Mouse (Mus musculus) embryo, embryonic 9.5 days (tissue): ENCODE results near the gene Reps1.

Source experiments
- DNase-seq: peaks from one replicate; pipeline ENCODE4 v3.0.0-alpha.2; 2017; ENCODE audit errors: extremely low spot score

Gene Reps1

DNA sequence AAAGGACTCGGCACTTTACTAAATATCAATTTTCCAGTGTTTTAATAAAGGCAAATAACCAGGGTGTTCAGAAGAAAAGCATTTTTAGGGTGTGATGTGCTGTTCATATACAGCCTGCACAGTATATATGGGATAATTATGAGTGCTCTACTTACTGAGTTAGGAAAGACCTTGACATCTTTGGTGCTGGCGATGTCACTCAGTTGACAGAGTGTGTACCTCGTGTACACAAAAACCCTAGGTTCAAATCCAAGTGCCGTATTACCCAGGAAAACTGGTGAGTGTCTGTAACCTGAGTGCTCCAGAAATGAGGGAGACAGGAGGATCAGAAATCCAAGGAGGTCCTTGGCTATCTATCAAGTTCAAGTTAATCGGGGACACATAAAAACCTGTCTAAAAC, 84.0 kb downstream of the Reps1 start:
- DNase-seq, result no peak

GRCm38 (mm10) chr10:18141389-18141788, 85.7 kb downstream of the Reps1 start:
- no peak for DNase-seq

DNA sequence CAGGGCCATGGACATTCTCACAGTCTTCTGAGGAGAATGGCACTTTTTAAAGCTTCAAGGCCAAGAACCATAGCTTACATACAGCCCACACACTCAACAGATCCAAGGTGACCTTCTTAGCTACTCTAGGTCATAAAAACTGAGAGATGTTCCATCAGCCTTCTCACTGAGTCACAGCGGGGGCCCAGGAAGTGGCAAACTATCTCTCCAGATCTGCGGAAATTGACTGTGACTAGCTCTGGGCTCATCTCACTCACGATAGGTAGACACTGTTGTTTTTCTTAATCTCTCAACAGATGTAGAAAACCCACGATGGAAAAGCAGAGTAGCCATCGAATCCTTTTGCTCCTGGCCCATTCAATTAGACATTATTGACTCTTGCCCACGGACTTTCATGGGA, 86.6 kb downstream of the Reps1 start:
- DNase-seq, result no peak

DNA sequence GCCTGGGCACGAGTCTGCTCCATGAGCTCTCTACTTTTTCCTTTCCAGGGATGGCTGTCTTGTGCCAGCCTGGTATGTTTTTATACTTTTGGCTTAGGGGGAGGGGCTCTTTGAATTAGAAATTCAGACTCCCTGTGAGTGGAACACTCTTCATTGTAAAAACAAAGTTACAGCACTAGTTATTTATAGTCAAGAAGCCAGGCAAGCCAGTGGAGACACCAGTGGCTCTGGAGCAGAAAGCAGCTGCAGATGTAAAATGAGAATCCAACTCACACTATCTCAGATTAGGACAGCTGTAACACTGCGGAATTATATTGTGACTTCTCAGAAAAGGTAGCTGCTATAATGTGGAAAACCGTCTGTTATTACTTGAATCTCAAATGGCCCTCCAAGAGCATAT, 91.6 kb downstream of the Reps1 start:
- no peak for DNase-seq

- DNase-seq, result no peak
These were observed 106.8 kb downstream of the Reps1 start for GRCm38 (mm10) chr10:18162435-18162971.
